Mouse (Mus musculus) liver, adult 2 months (tissue): ENCODE measurements around the gene Nudt7.

Experiments
- CTCF ChIP-seq: fragments of 200-500 bp; IDR thresholded peaks from 2 replicates; pipeline ENCODE4 v1.5.1; 2011; ENCODE audit warnings: low read depth, low read length, control low read depth
- POLR2A ChIP-seq: fragments of 200-500 bp; IDR thresholded peaks from 2 replicates; pipeline ENCODE4 v1.6.1; 2011; ENCODE audit warnings: low read length, control low read depth; ENCODE audit not compliant: insufficient read depth; ENCODE audit errors: extremely low read depth

- TF ChIP-seq CTCF (no peak), POLR2A (no peak)
These were observed 32.4 kb downstream of the Nudt7 start for GRCm38 (mm10) chr8:114165741-114166140.
